Mouse (Mus musculus): ENCODE measurements around the gene Ethe1. TPM values are rescaled to one million over a fixed set of nuclear protein-coding genes. Genes with fewer than 3 reads are reported as not detected.
A peak's percentile ranks its signal among the peaks of the same experiment; 100 is the strongest.

Gene Ethe1
- polyA plus RNA-seq, 1 experiment from 2014 or later: 43.7 TPM

GRCm38 (mm10) chr7:24608017-24608416 lies 20.7 kb downstream of the Ethe1 start:
- Histone ChIP-seq H3K27ac (no peak overlapping the region), H3K27me3 (ENCODE audit: insufficient read depth, low read length) (peaks cover 13% of the 10 kb centered on the region), H3K4me3 (replicated peaks; ENCODE audit: low read depth, low read length) (no peak overlapping the region), H3K9me3 (replicated peaks; ENCODE audit: low read length) (no peaks in the 10 kb centered on the region), H3K4me2 (ENCODE audit: low read length) (no peak overlapping the region), H3K36me3 (ENCODE audit: insufficient read depth, low read length) (0 out of 2 replicates have a peak, but pooled peaks cover 3% of the 10 kb centered on the region), H3K4me1 (replicated peaks; ENCODE audit: insufficient read depth, low read length) (peaks cover 17% of the 10 kb centered on the region), H3K9ac (ENCODE audit: low read depth, low read length) (no peak overlapping the region)
- peak; percentile 79 for ATAC-seq (replicated peaks; ENCODE audit: low FRiP score, low read depth)
- 59% methylated on average over 6 of the region's 6 CpGs for WGBS
- TF ChIP-seq CTCF (IDR thresholded peaks at IDR 0.05; ENCODE audit: low read depth): no peak
- DNase-seq (ENCODE audit: low spot score): peak; percentile 85

DNA sequence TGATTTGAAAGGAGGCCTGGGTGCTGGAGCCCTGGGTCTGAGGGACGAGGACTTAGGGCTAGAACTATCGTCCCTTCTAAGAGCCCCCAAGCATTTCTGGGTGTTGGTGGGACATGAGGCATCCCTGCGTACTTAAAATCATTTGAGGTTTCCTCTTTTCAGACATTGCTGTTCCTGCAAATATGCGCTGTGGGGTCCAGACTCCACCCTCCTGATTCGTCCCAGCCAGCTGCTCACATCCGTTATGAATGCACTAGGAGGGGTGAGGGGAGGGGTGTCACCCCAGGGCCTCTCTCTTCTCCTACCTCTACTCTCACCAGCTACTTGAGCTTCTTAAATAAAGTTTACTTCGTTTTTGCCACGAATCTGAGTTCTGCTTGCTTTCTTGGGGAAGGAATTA lies 21.2 kb downstream of the Ethe1 start:
- no peak overlapping the region for H3K9ac ChIP-seq (ENCODE audit: low read depth, low read length)
- H3K9me3 ChIP-seq (replicated peaks; ENCODE audit: low read length): no peaks in the 10 kb centered on the region
- no peak overlapping the region for H3K4me2 ChIP-seq (ENCODE audit: low read length)
- ATAC-seq (replicated peaks; ENCODE audit: low FRiP score, low read depth): no peak
- H3K4me1 ChIP-seq (replicated peaks; ENCODE audit: insufficient read depth, low read length): peaks cover 17% of the 10 kb centered on the region
- H3K36me3 ChIP-seq (ENCODE audit: insufficient read depth, low read length): 0 out of 2 replicates have a peak, but pooled peaks cover 3% of the 10 kb centered on the region
- no peak for DNase-seq (ENCODE audit: low spot score)
- no peak for TF ChIP-seq CTCF (IDR thresholded peaks at IDR 0.05; ENCODE audit: low read depth)
- no peak overlapping the region for H3K4me3 ChIP-seq (replicated peaks; ENCODE audit: low read depth, low read length)
- H3K27me3 ChIP-seq (ENCODE audit: insufficient read depth, low read length): peaks cover 18% of the 10 kb centered on the region
- no peak overlapping the region for H3K27ac ChIP-seq
- 86% methylated on average over 8 of the region's 8 CpGs for WGBS

DNA sequence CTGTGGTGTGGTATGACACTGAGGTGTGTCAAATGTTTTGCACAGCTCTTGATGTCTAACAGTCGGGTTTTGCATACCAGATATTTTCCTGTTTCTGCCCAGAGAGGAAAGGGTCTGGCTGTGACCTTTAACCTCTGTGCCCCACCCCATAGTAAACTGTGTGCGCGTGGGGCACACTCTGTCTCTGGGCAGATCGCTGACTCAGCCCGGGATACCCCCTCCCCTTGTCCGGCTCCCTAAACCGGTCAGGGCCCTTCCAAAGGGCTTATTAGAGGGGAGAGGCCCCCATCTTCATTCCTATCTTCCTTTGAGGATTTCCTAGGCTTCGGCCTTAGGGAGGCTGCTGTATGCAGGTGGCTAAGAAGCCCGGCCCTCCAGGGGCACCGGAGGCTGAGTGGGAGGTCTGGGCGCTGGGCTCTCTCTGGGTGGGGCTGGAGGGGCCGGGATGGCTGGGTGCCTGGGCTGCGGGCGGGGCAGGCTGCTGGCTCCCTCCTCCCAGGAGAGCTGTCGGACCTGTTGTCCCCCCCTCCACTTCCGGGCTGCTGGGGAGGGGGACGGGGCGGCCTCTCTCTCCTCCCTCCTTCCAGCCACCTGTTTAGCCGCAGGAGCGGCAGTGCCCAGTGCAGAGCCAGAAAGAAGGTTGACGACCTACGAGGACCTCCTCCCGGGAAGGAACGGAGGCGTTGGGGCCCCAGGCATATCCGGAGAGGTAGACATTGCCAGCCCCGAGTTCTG lies 23.0 kb downstream of the Ethe1 start, which contains the start of gene Phldb3:
TSS of gene Phldb3 (plus strand) at position 620 of the 735 bp plus-strand sequence.
- peak; percentile 52; the same call in 1 of the 2 replicates for ATAC-seq (replicated peaks; ENCODE audit: low FRiP score, low read depth)
- Histone ChIP-seq H3K27me3 (ENCODE audit: insufficient read depth, low read length) (peaks cover 18% of the 10 kb centered on the region), H3K27ac (peak within 1 kb of the TSS; percentile 44; the same call in 1 of the 2 replicates), H3K4me2 (ENCODE audit: low read length) (peak within 1 kb of the TSS; percentile 85), H3K9me3 (replicated peaks; ENCODE audit: low read length) (no peaks in the 10 kb centered on the region), H3K4me3 (replicated peaks; ENCODE audit: low read depth, low read length) (peak within 1 kb of the TSS; percentile 52), H3K36me3 (ENCODE audit: insufficient read depth, low read length) (no peaks in the 10 kb centered on the region), H3K9ac (ENCODE audit: low read depth, low read length) (peak within 1 kb of the TSS; percentile 46), H3K4me1 (replicated peaks; ENCODE audit: insufficient read depth, low read length) (peaks cover 17% of the 10 kb centered on the region)
- no peak for DNase-seq (ENCODE audit: low spot score)
- 2% methylated on average over 27 of the region's 27 CpGs for WGBS
- TF ChIP-seq CTCF (IDR thresholded peaks at IDR 0.05; ENCODE audit: low read depth): no peak

DNA sequence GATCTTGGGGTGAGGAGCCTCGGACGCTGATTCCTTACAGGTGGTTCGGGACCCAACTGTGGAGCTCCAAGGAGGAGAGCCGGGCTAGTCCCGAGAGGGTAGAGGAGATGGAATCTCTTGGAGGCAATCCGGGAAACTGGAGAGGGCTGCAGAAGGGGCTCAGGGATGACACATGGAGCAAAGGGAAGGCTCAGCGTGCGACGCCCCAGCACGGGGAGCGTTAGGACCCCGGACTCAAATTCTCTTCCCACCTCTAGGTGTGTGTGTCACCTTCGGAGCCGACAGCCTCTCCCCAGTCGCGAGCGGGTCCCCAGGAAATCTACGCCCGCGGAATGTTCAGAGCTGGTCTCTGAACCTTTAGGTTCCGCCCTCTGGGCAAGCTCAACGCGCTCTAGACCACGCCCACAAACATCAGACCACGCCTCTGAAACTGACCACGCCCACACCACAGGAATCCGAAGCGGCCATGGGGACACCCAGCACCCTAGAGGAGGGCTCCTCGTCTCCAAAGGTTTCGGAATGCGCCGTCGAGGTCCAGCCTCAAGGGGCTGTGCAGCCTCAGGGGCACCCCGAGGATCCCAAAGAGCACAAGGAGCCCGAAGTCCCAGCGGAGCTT lies 23.6 kb downstream of the Ethe1 start:
- TF ChIP-seq CTCF (IDR thresholded peaks at IDR 0.05; ENCODE audit: low read depth): no peak
- DNase-seq (ENCODE audit: low spot score) (peak; percentile 90), ATAC-seq (replicated peaks; ENCODE audit: low FRiP score, low read depth) (peak; percentile 81)
- H3K9me3 ChIP-seq (replicated peaks; ENCODE audit: low read length): no peaks in the 10 kb centered on the region
- no peaks in the 10 kb centered on the region for H3K36me3 ChIP-seq (ENCODE audit: insufficient read depth, low read length)
- H3K4me3 ChIP-seq (replicated peaks; ENCODE audit: low read depth, low read length): peak overlapping the region; percentile 52
- under 1% methylated on average over 36 of the region's 36 CpGs for WGBS
- H3K9ac ChIP-seq (ENCODE audit: low read depth, low read length): peak overlapping the region; percentile 46
- H3K27me3 ChIP-seq (ENCODE audit: insufficient read depth, low read length): peaks cover 18% of the 10 kb centered on the region
- peak overlapping the region; percentile 85 for H3K4me2 ChIP-seq (ENCODE audit: low read length)
- H3K27ac ChIP-seq: peak overlapping the region; percentile 44; the same call in 1 of the 2 replicates
- peaks cover 17% of the 10 kb centered on the region for H3K4me1 ChIP-seq (replicated peaks; ENCODE audit: insufficient read depth, low read length)

DNA sequence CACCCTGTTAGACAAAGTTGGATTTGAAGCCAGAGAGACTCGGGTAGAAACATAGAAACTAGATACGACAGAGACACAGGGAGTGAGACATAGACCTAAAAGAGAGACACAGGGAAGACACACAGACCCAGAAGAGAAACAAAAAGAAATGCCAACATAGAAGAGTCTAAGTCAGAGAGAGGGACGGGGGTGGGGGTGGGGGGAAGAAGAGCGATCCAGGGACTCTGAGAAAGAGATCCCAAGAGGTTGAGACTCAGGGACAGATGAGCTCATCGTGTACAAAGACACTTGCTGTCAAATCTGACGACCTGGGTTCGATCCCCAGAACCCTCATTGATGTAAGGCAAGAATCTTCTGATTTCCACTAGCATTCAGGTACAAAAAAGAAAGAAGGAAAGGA lies 24.4 kb downstream of the Ethe1 start:
- Histone ChIP-seq H3K27ac (no peak overlapping the region), H3K36me3 (ENCODE audit: insufficient read depth, low read length) (no peaks in the 10 kb centered on the region), H3K4me2 (ENCODE audit: low read length) (peak overlapping the region; percentile 85), H3K9me3 (replicated peaks; ENCODE audit: low read length) (no peaks in the 10 kb centered on the region), H3K27me3 (ENCODE audit: insufficient read depth, low read length) (peaks cover 18% of the 10 kb centered on the region), H3K4me1 (replicated peaks; ENCODE audit: insufficient read depth, low read length) (peaks cover 17% of the 10 kb centered on the region), H3K9ac (ENCODE audit: low read depth, low read length) (peak overlapping the region; percentile 46; the same call in 1 of the 2 replicates), H3K4me3 (replicated peaks; ENCODE audit: low read depth, low read length) (peak overlapping the region; percentile 52; the same call in 1 of the 2 replicates)
- TF ChIP-seq CTCF (IDR thresholded peaks at IDR 0.05; ENCODE audit: low read depth): no peak
- 13% methylated on average over 7 of the region's 7 CpGs for WGBS
- DNase-seq (ENCODE audit: low spot score) (no peak), ATAC-seq (replicated peaks; ENCODE audit: low FRiP score, low read depth) (no peak)

- no peak for DNase-seq (ENCODE audit: low spot score)
- H3K27me3 ChIP-seq (ENCODE audit: insufficient read depth, low read length): peaks cover 18% of the 10 kb centered on the region
- no peak for ATAC-seq (replicated peaks; ENCODE audit: low FRiP score, low read depth)
- no peak overlapping the region for H3K27ac ChIP-seq
- H3K4me2 ChIP-seq (ENCODE audit: low read length): peak overlapping the region; percentile 44
- no peaks in the 10 kb centered on the region for H3K9me3 ChIP-seq (replicated peaks; ENCODE audit: low read length)
- TF ChIP-seq CTCF (IDR thresholded peaks at IDR 0.05; ENCODE audit: low read depth): no peak
- H3K36me3 ChIP-seq (ENCODE audit: insufficient read depth, low read length): no peaks in the 10 kb centered on the region
- H3K9ac ChIP-seq (ENCODE audit: low read depth, low read length): no peak overlapping the region
- 0 out of 2 replicates have a peak overlapping the region, but pooled peaks have one; percentile 6 for H3K4me3 ChIP-seq (replicated peaks; ENCODE audit: low read depth, low read length)
- 4% methylated on average over 27 of the region's 27 CpGs for WGBS
- H3K4me1 ChIP-seq (replicated peaks; ENCODE audit: insufficient read depth, low read length): peaks cover 17% of the 10 kb centered on the region
Measured at GRCm38 (mm10) chr7:24612308-24612910, 25.1 kb downstream of the Ethe1 start.

Data from kidney, postnatal 0 days (tissue).